Mouse (Mus musculus) T-helper 2 cell (primary cell): Measurements from ENCODE around the gene Asna1.

Experiments
- in situ Hi-C: fragments of 300-600 bp; cut with MboI, MseI; formaldehyde crosslinking; loops from one replicate; pipeline ENCODE4 v1.15.1; 2025; ENCODE audit warnings: high pct_unique_total_duplicates

Gene Asna1

GRCm38 (mm10) chr8:84975434-84975833 lies 49.6 kb downstream of the Asna1 start:
- in situ Hi-C loops = no loop called here

DNA sequence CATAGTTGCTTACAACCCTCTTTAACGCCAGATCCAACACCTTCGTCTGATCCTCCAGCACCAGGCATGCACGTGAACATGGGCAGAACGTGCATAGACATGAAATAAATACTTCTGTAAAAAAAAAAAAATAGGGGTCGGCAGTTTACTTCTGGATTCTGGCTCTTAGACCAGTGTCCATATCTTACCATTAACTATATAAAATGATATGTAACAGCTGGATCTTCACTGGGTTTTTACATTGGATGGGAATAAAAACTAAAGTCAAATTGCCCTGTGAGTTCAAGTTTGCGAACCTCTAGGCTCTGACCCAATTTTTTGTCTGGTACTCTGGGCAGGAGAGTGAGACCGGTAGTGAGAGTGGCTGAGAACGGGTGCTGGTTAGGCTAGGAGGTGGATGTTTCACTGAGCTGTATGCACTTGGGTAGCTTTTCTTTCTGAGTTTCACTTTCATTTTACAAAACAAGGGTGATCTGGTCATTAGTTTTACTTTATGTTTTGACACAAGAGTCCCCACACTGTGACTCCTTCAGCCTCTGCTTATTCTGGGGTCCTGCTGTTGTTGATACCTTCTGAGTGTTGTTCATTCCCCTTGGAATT lies 50.4 kb downstream of the Asna1 start:
- in situ Hi-C loops = no loop called here

GRCm38 (mm10) chr8:84973803-84974542 lies 51.1 kb downstream of the Asna1 start:
- in situ Hi-C loops = no loop called here

DNA sequence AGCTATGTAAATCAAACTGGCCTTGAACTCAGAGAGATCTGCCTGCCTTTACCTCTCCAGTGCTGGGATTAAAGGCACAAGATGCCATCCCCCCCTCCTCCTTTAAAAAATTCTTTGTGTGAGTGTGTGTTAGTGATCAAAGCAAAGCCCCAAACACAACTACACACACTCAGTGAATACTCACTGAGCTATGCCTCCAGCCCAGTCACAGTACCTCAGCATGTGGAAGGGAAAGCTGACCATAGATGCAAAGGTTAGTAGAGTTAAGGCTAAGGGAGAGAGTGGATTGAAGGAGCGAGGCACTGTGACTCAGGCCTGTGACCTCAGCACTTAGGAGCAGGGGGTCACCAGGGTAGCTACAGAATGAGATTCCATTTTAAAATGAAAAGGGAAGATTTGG lies 52.0 kb downstream of the Asna1 start:
- in situ Hi-C loops = no loop called here

GRCm38 (mm10) chr8:84970913-84971312 lies 54.2 kb downstream of the Asna1 start:
- in situ Hi-C loops = no loop called here

- in situ Hi-C loops = no loop called here
Measured at GRCm38 (mm10) chr8:84970135-84970790, 54.8 kb downstream of the Asna1 start.

DNA sequence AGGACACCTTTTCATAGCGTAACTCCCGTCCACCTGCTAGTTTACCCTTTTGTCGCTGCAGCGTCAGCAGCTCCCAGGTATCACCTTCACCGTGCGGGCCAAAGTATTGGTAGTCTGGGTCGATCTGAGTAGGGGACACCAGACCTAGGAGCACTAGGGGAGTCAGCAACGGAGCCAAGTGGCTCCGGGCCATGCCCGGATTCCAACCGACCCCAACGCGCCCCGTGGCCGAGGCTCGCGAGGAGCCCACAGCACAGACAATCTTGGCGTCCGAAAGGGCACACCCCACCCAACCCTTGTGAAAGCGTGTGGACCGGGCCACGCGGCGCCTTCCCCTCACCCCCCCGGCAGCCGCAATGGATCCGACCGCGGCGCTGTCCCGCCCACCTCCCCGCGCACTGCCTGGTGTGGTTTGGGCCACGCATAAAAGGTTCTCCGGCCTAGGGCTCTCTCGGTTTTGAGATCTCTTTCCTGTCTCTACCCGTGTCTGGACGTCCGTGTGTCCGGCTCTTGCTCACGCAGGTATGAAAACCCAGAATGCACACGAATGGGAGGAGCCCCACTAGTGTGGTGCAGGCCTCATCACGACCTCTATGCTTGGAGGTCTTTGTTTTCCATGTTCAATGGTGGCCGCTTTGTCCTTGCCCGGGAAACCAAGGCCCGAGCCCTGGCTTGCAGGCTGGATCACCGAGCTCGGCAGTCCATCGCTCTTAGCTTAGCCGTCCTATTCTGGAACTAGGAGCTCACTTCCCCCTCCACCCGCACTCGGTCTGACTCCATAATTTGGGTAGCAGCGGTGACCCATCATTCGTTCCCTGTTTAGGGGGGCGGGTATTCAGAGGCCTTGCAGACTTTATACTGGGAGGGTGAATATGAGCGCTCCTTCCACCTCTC lies 55.6 kb downstream of the Asna1 start, which contains the start of the genes Gm49661, Prdx2 and Rnaseh2a:
Gm49661 (minus strand) TSS at position 193 of the 894 bp plus-strand sequence.
Prdx2 (plus strand) TSS at position 347 of the 894 bp plus-strand sequence.
Rnaseh2a (minus strand) TSS at position 527 of the 894 bp plus-strand sequence.
- in situ Hi-C loops = loop anchor here (5.0 kb wide), 1 partner anchor 93 kb away; the partner anchor contains the start of gene Fbxw9

- in situ Hi-C loops = loop anchor here (5.0 kb wide), 1 partner anchor 94 kb away; the partner anchor contains the start of gene Fbxw9
Measured at GRCm38 (mm10) chr8:84968650-84969049, 56.4 kb downstream of the Asna1 start.
